Mouse (Mus musculus) brain, embryonic 14.5 days (tissue): ENCODE data around the gene Frmd4b. TPM values are rescaled to one million over a fixed set of nuclear protein-coding genes. Genes with fewer than 3 reads are reported as not detected.

ENCODE experiments used
- DNase-seq: peaks from one replicate; pipeline ENCODE4 v3.0.0-alpha.2; 2011; ENCODE audit warnings: low read depth
- CTCF ChIP-seq: fragments of 200-500 bp; IDR thresholded peaks from 2 replicates; pipeline ENCODE4 v1.5.1; 2012; ENCODE audit warnings: inconsistent platforms, mild to moderate bottlenecking, moderate library complexity, borderline replicate concordance; ENCODE audit not compliant: insufficient read depth, insufficient read length; ENCODE audit errors: extremely low read depth
- POLR2A ChIP-seq: fragments of 200-500 bp; IDR thresholded peaks from 2 replicates; pipeline ENCODE4 v1.6.1; 2012; ENCODE audit warnings: mild to moderate bottlenecking, inconsistent platforms, borderline replicate concordance; ENCODE audit not compliant: poor library complexity, insufficient read depth, insufficient read length, severe bottlenecking; ENCODE audit errors: extremely low read depth
- polyA plus RNA-seq: library from polyadenylated mRNA; depleted of rRNA; stranded (reverse); fragments of >200 nt; gene quantifications from 2 replicates; pipeline ENCODE4 v1.2.3, GENCODE M21; 2012

Gene Frmd4b
- polyA plus RNA-seq, 1 experiment, result 32.7 TPM

DNA sequence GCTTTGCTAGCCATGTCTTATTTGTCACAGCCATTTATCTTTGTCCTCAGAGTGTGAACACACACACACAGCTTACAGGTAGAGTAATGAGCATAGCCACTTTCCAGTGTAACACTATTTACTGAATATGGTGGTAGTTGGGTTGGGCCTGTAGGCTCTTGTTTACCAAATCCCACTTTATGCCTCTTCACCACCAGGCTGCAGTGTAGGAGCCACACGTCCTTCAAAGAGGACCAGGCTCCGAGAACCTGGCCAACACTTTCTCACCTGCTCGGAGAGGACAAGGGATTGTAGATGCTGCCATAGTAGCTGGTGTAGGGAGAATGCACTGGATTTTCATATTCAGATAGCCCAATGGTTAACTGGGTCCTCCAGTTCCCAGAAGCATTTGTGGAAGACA lies 325.2 kb downstream of the Frmd4b start:
- TF ChIP-seq CTCF, result no peak
- TF ChIP-seq POLR2A, result no peak
- DNase-seq, result no peak

GRCm38 (mm10) chr6:97291159-97291908 lies 326.0 kb downstream of the Frmd4b start:
- DNase-seq, result peak; percentile 65
- TF ChIP-seq CTCF (no peak), POLR2A (no peak)

- peak; percentile 47 for DNase-seq
- TF ChIP-seq CTCF, result no peak
- no peak for TF ChIP-seq POLR2A
These were observed 326.7 kb downstream of the Frmd4b start for GRCm38 (mm10) chr6:97290687-97291086.

- no peak for DNase-seq
- TF ChIP-seq CTCF (no peak), POLR2A (no peak)
These were observed 327.5 kb downstream of the Frmd4b start for GRCm38 (mm10) chr6:97289838-97290237.

DNA sequence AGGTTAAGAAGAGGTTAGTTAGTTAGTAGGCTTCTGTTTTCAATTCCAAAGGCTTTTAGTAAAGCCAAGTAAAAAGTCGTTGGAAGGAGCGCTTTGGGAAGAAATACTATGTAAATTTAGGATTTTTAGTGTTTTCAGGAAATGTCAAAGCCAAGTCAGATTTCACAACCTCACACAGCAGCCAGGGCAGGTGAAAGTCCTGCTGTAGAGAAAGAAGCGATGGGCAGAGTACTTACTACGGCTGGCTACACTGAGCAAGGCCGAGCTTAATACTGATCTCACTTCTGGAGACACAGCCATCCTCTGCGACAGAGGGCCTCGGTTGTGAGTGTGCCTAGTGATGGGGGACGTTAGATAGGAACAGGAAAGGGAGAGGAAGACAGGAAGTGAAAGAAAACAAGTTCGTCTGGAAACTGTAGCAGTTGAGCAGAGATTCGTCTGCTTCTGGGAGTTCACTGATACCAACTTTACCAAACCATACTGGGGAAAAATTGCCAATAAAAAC lies 328.0 kb downstream of the Frmd4b start:
- TF ChIP-seq CTCF, result no peak
- TF ChIP-seq POLR2A, result no peak
- no peak for DNase-seq

GRCm38 (mm10) chr6:97288047-97288855 lies 329.1 kb downstream of the Frmd4b start:
- no peak for TF ChIP-seq CTCF
- TF ChIP-seq POLR2A, result no peak
- DNase-seq, result no peak

- no peak for DNase-seq
- TF ChIP-seq CTCF, result no peak
- no peak for TF ChIP-seq POLR2A
These were observed 331.0 kb downstream of the Frmd4b start for GRCm38 (mm10) chr6:97286332-97286731.

DNA sequence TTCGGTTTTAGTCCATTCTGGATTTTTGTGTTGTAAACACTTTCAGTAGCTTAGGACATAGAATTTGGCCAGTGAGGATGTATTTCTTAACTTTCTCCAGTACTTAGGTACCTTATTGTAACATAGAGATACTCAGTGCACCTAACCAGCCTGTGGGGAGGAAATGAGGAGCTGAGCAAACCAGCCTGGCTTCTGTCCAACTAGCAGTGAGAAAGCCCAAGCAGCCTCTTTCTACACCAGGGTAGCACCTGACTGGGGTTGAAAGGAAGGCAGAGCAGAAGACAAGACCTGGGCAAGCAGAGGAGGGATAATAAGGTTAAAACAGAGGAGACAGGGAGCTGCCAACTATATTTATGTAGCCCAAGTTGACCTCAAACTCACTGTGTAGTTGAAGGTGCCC lies 333.7 kb downstream of the Frmd4b start:
- no peak for TF ChIP-seq POLR2A
- TF ChIP-seq CTCF, result no peak
- no peak for DNase-seq

DNA sequence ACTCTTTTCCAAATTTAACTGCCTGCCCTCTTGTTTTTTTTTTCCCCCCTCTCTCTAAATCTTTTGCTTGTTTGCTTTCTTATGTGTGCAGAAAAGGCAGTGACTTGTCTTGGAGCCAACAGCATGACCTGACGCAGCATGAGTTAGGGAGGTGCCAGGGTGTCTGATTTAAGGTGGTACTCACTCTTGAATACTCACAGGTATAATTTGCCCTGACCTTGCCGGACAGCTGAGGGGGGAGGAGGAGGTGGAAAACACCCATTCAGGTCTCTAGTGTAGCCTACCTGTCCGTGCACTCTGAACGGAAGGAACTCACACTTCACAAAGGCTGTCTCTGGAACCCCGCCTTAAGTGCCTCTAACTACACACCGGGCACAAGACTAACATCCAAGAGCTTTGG lies 338.5 kb downstream of the Frmd4b start:
- peak; percentile 11 for DNase-seq
- TF ChIP-seq CTCF (no peak), POLR2A (no peak)

GRCm38 (mm10) chr6:97278014-97278787 lies 339.1 kb downstream of the Frmd4b start:
- TF ChIP-seq CTCF, result peak; percentile 79; the same call in 1 of the 2 replicates
- no peak for TF ChIP-seq POLR2A
- peak; percentile 85 for DNase-seq

- TF ChIP-seq CTCF (no peak), POLR2A (no peak)
- peak; percentile 24 for DNase-seq
These were observed 340.3 kb downstream of the Frmd4b start for GRCm38 (mm10) chr6:97276890-97277497.

DNA sequence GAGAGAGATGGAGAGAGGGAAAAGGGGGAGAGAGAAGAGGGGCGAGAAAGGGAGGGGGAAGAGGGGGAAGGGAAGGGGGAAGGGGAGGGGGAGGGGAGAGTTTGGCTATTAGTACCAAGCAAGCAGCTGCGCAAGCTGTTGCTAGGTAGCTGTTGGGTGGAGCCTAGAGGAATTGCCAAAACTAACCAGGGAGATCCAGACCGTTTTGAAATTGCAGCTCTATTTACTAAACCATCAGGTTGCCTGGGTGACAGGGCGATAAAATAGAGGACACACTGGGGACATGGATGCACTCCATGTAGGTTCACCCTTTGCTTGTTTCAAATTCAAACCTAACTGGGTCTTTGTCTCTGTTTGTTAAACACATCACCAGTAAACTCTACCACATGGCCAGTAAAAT lies 341.0 kb downstream of the Frmd4b start:
- peak; percentile 71 for DNase-seq
- TF ChIP-seq CTCF (no peak), POLR2A (no peak)
